Mouse (Mus musculus) adrenal gland, postnatal 4 days (tissue): ENCODE measurements around the gene Auh. TPM values are rescaled to one million over a fixed set of nuclear protein-coding genes. Genes with fewer than 3 reads are reported as not detected.

Experiments
- DNase-seq, 2 experiments: peaks; one replicate each; pipeline ENCODE4 v3.0.0; 2021 to 2022; ENCODE audit warnings: low spot score in 2 of 2, mixed read lengths in 2 of 2
- total RNA-seq, 2 experiments: library from RNA; stranded (reverse); gene quantifications; 2 replicates each; pipeline ENCODE4 v1.2.3; 2021

Auh gene
- total RNA-seq, 2 experiments from 2014 or later = 101 TPM

- no peak for DNase-seq
These were observed 49.1 kb downstream of the Auh start for GRCm38 (mm10) chr13:52880386-52880785.

- DNase-seq = no peak
These were observed 49.6 kb downstream of the Auh start for GRCm38 (mm10) chr13:52879918-52880317.

- DNase-seq = no peak
These were observed 50.2 kb downstream of the Auh start for GRCm38 (mm10) chr13:52879291-52879690.

GRCm38 (mm10) chr13:52878823-52879222 lies 50.7 kb downstream of the Auh start:
- DNase-seq = no peak

DNA sequence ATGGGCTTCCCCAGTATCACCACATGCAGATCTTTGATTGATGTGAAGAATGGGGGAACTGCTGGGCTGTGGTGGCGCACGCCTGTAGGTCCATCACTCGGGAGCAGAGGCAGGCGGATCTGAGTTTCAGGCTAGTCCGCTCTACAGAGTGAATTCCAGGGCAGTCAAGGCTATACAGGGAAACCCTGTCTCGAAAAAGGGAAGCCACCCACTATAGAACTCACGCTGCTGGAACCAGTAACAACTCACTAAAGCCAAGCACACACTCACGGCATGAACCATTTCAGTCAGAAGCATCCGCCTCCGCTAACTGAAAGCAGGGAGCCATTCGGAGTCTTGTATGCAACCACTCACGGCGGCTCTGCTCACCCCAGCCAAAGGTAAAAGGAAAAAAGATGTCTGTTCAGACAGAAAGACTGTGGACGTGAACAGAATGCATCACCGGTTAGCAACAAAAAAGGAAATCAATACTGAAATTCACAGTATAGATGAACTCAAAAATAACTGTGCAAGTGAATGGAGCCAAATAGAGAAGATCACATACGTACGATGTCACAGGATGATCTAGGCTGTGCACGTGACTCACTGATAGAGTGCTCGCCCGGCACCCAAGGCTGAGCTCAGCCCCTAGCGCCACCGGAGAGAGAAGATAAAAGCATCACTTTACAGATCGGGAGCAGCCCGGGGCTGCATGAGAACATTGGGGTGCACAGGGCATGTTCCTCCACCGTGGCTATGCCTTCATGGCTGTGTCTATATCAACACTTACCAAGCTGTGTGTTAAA lies 53.7 kb downstream of the Auh start:
- no peak for DNase-seq

DNA sequence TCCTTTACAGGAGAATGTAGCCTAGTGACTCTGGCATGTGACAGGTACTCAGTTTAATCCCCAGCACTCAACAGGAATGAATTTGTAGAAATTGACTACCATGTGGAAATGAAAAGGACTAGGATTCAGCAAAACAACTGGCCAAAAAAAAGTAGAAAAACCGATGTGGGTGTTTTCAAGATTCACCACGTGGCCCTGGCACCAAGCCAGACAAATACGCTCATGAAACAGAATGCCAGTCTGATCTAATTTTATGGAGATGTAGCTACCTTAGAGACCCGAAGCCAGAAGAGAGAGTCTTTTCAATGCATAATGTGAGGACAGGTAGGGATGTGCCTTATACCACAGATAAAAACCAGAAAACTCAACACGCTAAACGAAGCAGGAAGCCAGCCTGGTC lies 54.4 kb downstream of the Auh start:
- DNase-seq = no peak

GRCm38 (mm10) chr13:52874338-52874737 lies 55.1 kb downstream of the Auh start:
- no peak for DNase-seq

DNA sequence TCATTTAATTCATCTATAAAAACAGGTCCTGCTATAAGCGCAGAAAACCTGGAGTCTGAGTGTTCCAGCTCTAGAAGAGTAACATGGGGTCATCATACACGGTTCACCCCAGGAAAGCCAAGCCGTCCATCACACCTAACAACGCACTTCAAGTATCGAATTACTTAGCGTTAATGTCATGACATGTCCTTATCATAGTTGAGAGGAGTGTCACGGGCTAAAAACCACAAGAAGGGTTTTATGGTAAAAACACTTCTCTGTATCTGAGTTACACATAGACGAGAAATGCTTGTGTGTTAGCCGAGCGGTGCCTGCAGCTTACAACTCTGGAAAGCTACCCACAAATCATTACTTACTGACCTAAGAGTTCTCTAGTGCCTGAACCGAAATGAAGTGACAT lies 55.6 kb downstream of the Auh start:
- no peak for DNase-seq

DNA sequence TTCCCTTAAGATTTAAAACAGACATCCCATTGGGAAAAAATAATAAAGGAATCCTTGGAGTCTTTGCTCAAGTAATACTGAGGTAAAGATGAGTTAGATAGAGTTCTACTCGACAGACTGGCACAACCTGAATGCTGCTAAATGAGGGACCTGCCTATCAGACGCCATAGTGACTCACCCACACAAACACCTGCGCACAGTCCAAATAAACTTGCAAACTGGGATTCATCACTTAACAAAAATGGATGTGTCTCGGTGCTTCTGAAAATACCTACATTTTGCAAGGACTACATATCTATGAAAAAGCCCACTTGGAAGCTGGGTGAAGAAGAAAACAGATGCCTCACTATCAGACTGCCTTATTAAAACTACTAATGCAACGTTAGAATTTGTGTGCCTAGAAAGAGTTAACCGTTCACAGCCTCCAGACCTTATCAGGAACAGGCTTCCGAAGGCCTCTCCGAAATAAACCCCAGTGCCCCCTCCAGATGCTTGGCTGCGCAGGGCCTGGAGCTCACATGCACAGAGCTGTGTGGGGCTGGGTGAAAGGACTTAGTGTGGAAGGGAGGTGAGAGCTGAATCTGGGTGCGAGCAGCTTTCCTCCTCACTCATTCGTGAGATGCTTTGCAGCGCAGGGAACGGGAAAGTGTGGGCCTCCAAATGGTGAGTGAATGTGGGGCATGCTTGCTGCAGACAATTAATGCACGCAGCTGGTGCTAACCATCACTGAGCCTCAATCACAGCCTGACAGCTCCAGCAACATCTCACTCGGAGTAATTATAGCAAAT lies 63.3 kb downstream of the Auh start:
- DNase-seq = no peak

DNA sequence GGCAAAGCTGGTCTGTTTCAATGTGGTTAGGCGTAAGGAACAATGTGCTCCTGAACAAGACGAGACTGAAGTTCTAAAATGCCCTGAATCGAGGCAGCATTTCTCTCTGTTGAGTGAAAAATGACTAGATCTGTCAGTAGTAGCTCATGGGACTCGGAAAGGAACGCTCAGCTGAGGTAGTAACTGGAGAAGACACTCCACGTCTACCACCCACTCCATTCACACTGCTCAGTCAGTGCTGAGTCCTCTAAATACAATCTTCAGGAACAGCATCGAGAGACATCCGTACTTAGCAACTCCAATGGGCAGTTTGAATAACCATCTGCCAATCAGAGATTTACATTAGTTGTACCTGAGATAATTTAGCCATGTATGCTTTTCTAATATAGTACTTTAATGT lies 66.0 kb downstream of the Auh start:
- DNase-seq = no peak

DNA sequence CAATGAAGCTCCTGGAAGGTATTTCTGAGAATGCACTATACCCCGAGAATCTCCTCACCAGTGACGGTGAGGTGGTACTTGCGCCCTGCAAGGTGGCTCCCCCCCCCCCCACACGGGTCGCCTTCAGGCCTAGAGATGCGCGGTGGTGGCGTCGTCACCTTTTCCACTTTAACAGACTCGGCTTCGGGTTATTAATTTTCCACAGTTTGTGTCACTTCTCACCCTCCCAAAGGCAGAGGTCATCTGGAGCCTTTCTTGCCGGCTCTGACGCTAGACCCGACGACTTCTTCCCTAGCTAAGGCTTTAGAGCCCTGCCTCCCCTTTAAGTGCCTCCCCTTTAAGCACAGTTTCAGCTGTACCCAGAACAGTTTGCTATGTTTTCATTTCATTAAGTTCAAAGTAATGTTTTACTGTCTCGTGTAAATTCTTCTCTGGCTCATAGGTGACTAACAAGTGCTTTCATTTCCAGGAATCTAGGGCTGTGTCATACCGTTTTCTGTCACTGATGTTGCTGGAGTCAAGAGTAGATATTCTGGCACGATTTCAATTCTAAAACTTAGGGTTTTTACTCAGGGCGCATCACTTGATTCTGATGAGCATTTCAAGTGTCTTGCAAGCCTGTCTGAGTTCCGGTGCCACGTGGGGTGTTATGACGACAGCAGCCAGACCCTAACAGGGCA lies 69.3 kb downstream of the Auh start:
- DNase-seq = no peak

DNA sequence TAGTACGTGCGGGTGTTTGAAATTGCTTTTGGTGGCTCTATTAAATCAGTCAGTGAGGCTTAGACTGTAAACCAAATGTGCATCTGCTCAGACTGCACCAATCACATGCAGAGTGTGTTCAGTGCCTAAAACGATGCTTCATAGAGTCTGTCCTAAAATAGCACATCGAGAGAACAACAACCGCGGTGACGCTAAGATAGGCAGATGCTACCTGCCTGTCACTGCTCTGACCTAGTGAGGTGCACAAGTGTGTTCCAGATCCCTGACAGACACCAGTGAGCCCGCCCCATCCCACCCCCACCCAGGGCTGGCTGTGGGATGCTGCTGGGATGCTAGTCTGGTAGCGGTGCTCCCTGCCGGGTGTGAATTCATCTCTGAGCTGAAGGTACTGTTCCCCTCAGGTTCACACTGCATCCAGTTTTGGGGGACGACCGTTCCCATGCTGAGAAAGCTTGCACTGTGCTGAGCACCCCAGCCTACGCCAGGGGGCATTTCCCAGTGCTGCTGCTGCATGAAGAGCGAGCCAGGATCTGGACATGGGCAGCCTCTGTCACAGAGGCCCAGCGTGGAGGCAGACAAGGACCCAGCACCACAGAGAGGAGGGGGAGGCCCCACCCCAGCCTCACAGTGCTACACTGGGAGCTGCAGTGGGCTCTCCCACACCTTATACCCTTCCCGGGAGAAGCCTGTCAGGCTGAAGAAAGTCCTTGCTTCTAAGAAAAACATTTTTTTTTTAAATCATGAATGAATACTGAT lies 70.2 kb downstream of the Auh start:
- no peak for DNase-seq

DNA sequence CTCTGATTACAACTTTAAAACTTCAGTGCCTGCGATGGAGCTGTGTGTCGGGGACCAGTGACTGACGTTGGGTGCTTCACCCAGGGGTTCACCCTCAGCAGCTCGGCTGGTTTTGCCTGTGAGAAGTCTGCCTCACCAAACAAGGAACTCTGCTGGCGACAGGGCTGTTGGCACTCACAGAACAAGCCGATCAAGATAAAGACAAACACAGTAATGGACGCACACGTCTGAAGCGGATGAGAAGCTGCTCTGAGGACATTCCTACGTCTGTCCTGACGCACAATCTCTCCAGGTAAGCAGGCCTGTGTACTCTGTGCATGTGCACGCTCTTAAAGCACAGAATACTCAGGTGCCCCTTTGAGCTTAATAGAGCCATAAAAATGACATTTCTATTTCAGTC lies 71.1 kb downstream of the Auh start:
- no peak for DNase-seq

DNA sequence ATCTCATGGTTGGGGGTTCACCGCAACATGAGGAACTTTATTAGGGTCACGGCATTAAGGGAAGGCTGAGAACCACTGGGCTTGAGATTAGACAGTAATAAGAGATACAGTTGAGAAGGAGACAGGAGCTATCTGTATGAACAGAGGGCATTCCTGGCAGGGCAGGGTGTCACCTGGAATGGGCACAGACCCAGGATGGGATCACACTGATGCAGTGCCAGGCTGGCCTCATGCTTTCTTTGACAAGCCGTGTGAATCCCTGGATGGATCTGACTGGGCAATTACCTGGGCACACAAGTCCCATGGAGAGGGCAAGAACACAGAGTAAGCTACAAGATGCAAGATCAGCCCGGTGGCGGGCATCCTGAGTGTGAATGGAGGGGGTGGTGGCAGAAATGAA lies 71.7 kb downstream of the Auh start:
- no peak for DNase-seq

DNA sequence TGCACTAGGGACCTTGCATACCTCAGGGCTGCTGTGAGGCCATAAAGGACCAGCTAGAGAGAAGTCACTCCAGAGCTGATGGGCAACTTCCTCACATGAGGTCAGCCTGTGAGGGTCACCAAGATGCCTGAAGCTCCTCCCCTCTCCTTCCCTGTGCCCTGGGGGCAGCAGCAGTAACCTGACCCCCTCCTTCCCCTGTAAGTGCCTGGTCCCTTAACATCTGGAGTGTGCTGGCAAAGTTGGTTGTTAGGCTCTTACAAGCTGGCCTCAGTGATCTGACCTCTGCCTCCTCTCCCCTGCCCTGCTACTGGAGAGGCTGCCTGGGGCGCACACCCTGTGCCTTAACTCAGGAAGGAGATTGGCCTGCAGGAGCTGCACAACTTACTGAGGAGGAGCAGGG lies 75.9 kb downstream of the Auh start:
- DNase-seq = no peak

DNA sequence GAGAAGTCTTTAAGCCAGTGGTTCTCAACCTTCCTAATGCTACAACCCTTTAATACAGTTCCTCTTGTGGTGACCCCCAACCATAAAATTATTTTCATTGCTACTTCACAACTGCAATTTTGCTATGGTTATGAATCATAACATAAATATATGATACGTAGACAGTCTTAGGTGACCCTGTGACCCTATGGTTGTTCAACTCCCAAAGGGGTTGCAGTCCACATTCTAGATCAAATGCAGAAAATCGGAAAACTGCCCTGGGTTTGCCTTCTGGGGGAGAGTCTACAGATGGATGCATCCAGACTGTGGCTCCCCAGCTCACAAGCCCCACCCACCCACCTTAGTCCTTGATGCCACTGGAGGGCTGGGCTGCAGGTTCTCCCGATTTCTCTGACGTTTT lies 77.6 kb downstream of the Auh start:
- no peak for DNase-seq

DNA sequence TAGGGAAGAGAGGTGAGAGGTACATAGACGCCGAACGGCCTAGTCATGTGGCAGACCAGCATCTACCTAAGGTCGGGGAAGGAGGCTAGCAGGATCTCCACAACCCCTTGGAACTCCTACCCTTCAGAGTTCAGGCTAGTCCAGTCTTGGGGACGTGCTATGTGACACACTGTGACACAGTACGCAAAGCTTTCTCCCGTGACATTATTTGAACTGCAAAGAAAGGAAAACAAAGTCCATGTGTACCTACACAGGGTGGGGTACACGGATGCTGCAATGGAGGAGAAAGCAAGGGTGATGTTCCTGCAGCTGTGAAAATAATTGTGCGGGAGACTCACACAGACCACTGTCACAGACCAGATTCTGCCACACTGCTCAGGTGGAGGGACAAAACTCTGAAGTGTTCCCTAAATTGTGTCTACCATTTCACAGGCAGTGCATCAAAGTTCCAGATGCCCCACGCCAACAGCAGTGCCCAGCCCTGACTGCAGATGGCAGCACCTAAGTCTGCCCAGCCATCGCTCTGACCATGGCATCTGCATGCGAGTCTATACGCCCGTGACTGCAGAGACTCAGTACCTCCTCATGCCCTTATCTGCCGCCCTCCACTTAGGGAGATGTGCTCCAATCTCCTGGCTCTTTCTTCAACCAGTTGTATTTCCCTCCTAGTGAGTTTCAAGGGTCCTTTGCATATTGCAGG lies 79.3 kb downstream of the Auh start:
- no peak for DNase-seq

DNA sequence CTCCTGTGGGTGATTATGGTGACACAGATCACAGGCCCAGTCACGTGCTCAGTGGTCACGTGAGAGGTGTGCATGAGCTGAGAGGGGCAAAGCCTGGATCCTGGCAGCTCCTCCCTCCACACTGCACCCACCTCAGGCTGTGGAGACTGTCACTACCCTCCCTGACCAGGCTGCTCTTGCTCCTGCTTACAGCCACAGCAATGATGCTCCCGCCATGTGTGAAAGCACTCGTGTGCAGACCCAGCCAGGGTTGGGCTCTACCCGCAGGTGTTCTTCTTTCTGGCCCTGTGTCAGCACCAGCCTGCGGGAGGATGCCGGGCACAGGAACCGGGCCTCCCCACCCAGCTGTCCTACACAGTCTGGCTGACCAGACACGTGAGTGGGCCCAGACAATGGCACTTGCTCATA lies 80.1 kb downstream of the Auh start:
- no peak for DNase-seq

GRCm38 (mm10) chr13:52847481-52847880 lies 82.0 kb downstream of the Auh start:
- no peak for DNase-seq

DNA sequence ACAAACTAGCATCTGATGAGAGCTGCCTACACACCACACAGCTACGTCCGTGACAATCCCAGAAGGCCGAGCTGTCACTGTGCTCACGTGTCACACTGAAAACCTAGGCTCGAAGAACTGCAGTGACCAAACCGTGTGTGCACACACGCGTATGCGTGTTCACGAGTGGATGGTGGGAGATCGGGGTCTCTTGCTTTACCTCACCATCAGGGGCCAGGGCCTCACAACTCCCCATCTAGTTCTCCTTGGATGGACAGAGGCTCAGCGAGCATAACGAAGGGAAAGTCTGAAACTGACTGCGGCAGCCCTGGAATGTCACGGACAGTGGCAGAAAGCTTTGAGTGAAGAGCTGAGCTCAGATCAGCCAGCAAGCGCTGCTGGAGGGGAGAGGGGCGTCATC lies 82.4 kb downstream of the Auh start:
- no peak for DNase-seq

GRCm38 (mm10) chr13:52845618-52846017 lies 83.9 kb downstream of the Auh start:
- no peak for DNase-seq
